Mouse (Mus musculus): ENCODE results near the gene Vmn2r41. TPM values are rescaled to one million over a fixed set of nuclear protein-coding genes. Genes with fewer than 3 reads are reported as not detected.

Gene Vmn2r41
- polyA plus RNA-seq (2012; fragmentation: generic; extraction: Trizol): not detected

GRCm38 (mm10) chr7:8161554-8161953, at the start of gene Vmn2r41:
Gene Vmn2r41 (minus strand): TSS chr7:8161654.

GRCm38 (mm10) chr7:8200220-8200619, 38.8 kb upstream of the Vmn2r41 start, which contains the start of gene Vmn2r42:
Gene Vmn2r42 (minus strand): TSS chr7:8200320.

Other genes with a start within 250 kb of the Vmn2r41 start
- gene Vmn2r42, start 38.7 kb upstream of the Vmn2r41 start, polyA plus RNA-seq (2012; fragmentation: generic; extraction: Trizol): not detected
- gene Vmn2r43, start 98.9 kb upstream of the Vmn2r41 start, polyA plus RNA-seq (2012; fragmentation: generic; extraction: Trizol): not detected
- gene Vmn2r44, start 221.7 kb upstream of the Vmn2r41 start, polyA plus RNA-seq (2012; fragmentation: generic; extraction: Trizol): not detected